Mouse (Mus musculus) gastrocnemius, postnatal 4 days (tissue): ENCODE measurements around the gene Pdia3. TPM values are rescaled to one million over a fixed set of nuclear protein-coding genes. Genes with fewer than 3 reads are reported as not detected.
"Not testable (repeated sequence)": the region's sequence is repeated elsewhere in the genome, so short reads cannot be mapped to it uniquely, and the experiment has no call there.

Source experiments
- DNase-seq, 2 experiments: peaks; one replicate each; pipeline ENCODE4 v3.0.0; 2021 to 2022; ENCODE audit warnings: low spot score in 2 of 2, mixed read lengths in 2 of 2
- microRNA-seq: library from miRNA; unstranded; fragments of <30 nt; microRNA quantifications from one replicate; pipeline ENCODE4 v1.2.0, GENCODE M21; 2021
- total RNA-seq, 2 experiments: library from RNA; stranded (reverse); gene quantifications; 2 replicates each; pipeline ENCODE4 v1.2.3; 2021

Pdia3 gene
- total RNA-seq, 2 experiments from 2014 or later = 197 to 210 TPM

- not testable (repeated sequence) for DNase-seq
These were observed 61.7 kb downstream of the Pdia3 start for GRCm38 (mm10) chr2:121475306-121475705.

- DNase-seq = no peak
These were observed 64.1 kb downstream of the Pdia3 start for GRCm38 (mm10) chr2:121477491-121478266.

- DNase-seq = no peak
These were observed 66.9 kb downstream of the Pdia3 start for GRCm38 (mm10) chr2:121480498-121480897.

GRCm38 (mm10) chr2:121480916-121481315 is 67.3 kb downstream of the Pdia3 start:
- DNase-seq = not testable (repeated sequence)

GRCm38 (mm10) chr2:121483576-121483975 is 70.0 kb downstream of the Pdia3 start:
- DNase-seq = no peak

GRCm38 (mm10) chr2:121484403-121484802 is 70.8 kb downstream of the Pdia3 start:
- not testable (repeated sequence) for DNase-seq

Small RNA genes within 50 kb of the gene (microRNA-seq; reads per million reads assigned to microRNA genes)
- not detected for gene Gm22953

Other genes with a start within 250 kb of the Pdia3 start
- gene Tubgcp4, start 243.1 kb upstream of the Pdia3 start, total RNA-seq = 10 to 100 TPM; 20.8 to 23.1 TPM
- 1 to 10 TPM; 7.3 to 9.0 TPM for gene Zscan29, start 242.7 kb upstream of the Pdia3 start, total RNA-seq
- gene Trp53bp1, start 142.4 kb upstream of the Pdia3 start, total RNA-seq = 10 to 100 TPM; 46.4 to 58.2 TPM
- gene Map1a, start 124.2 kb upstream of the Pdia3 start, total RNA-seq = 10 to 100 TPM; 17.5 to 17.7 TPM
- 10 to 100 TPM; 16.8 to 18.5 TPM for gene Ppip5k1, start 58.4 kb upstream of the Pdia3 start, total RNA-seq
- under 1 TPM in 1 of 2 experiments, not detected in 1; 0.80 TPM for gene Ckmt1, start 56.1 kb upstream of the Pdia3 start, total RNA-seq
- gene Strc, start 26.6 kb upstream of the Pdia3 start, total RNA-seq = not detected
- 1 to 10 TPM; 3.1 to 4.0 TPM for gene Catsper2, start within 50 bp of the Pdia3 start, total RNA-seq
- gene Ell3, start 30.5 kb downstream of the Pdia3 start, total RNA-seq = under 1 TPM in 1 of 2 experiments, not detected in 1; 0.16 TPM
- gene Serf2, start 35.4 kb downstream of the Pdia3 start, total RNA-seq = 100 to 1,000 TPM; 381 to 422 TPM
- gene Hypk, start 39.5 kb downstream of the Pdia3 start, total RNA-seq = 10 to 100 TPM; 31.9 to 40.1 TPM
- gene Serinc4, start 43.0 kb downstream of the Pdia3 start, total RNA-seq = under 1 TPM; 0.20 to 0.26 TPM
- gene Mfap1b, start 60.3 kb downstream of the Pdia3 start, total RNA-seq = 10 to 100 TPM; 28.6 to 31.4 TPM
- 10 to 100 TPM; 23.4 to 28.6 TPM for gene Mfap1a, start 92.9 kb downstream of the Pdia3 start, total RNA-seq
- gene Wdr76, start 92.9 kb downstream of the Pdia3 start, total RNA-seq = 1 to 10 TPM; 5.4 to 5.8 TPM